Mouse (Mus musculus) hindbrain, embryonic 15.5 days (tissue): ENCODE results near the gene Tbc1d22a. TPM values are rescaled to one million over a fixed set of nuclear protein-coding genes. Genes with fewer than 3 reads are reported as not detected.
"Not testable (repeated sequence)": the region's sequence is repeated elsewhere in the genome, so short reads cannot be mapped to it uniquely, and the experiment has no call there.

Experiments
- ATAC-seq: fragments of 200-750 bp; cut with Nextera tagmentation; 2 replicates; pipeline ENCODE4 v1.8.0; 2017; ENCODE audit warnings: low read depth, moderate number of reproducible peaks, moderate TSS enrichment; ENCODE audit not compliant: low FRiP score
- H3K27ac ChIP-seq: fragments of 300-500 bp; sonication (generic); replicated peaks from 2 replicates; pipeline ENCODE4 v1.5.1; 2015; ENCODE audit warnings: mild to moderate bottlenecking, inconsistent platforms
- H3K27me3 ChIP-seq: fragments of 300-500 bp; sonication (generic); 2 replicates; pipeline ENCODE4 v1.6.1; 2015; ENCODE audit warnings: control low read depth, inconsistent platforms
- H3K36me3 ChIP-seq: fragments of 300-500 bp; sonication (generic); 2 replicates; pipeline ENCODE4 v1.6.1; 2015; ENCODE audit warnings: control low read depth, inconsistent platforms
- H3K4me1 ChIP-seq: fragments of 300-500 bp; sonication (generic); replicated peaks from 2 replicates; pipeline ENCODE4 v1.6.1; 2015; ENCODE audit warnings: control low read depth, inconsistent platforms
- H3K4me2 ChIP-seq: fragments of 300-500 bp; sonication (generic); 2 replicates; pipeline ENCODE4 v1.6.1; 2015; ENCODE audit warnings: moderate library complexity, mild to moderate bottlenecking, inconsistent platforms
- H3K4me3 ChIP-seq: fragments of 300-500 bp; sonication (generic); 2 replicates; pipeline ENCODE4 v1.5.1; 2015; ENCODE audit warnings: mild to moderate bottlenecking, inconsistent platforms
- H3K9ac ChIP-seq: fragments of 300-500 bp; sonication (generic); 2 replicates; pipeline ENCODE4 v1.6.1; 2015; ENCODE audit warnings: inconsistent platforms
- H3K9me3 ChIP-seq: fragments of 300-500 bp; sonication (generic); 2 replicates; pipeline ENCODE4 v1.6.1; 2016; ENCODE audit warnings: control low read depth, inconsistent platforms
- WGBS: fragments of 180-500 bp; shearing (Covaris S2); methylation state at CpG from one replicate; pipeline ENCODE4 v1.1.7; 2015; 5-methylcytosine and 5-hydroxymethylcytosine counted together
- polyA plus RNA-seq: library from polyadenylated mRNA; unstranded; fragments of >200 nt; fragmentation: Nextera tagmentation; extraction: Ambion mirVana; gene quantifications from 2 replicates; pipeline ENCODE4 v1.2.1, GENCODE M21; 2015

Gene Tbc1d22a
- polyA plus RNA-seq, 1 experiment from 2014 or later: 13.2 TPM

DNA sequence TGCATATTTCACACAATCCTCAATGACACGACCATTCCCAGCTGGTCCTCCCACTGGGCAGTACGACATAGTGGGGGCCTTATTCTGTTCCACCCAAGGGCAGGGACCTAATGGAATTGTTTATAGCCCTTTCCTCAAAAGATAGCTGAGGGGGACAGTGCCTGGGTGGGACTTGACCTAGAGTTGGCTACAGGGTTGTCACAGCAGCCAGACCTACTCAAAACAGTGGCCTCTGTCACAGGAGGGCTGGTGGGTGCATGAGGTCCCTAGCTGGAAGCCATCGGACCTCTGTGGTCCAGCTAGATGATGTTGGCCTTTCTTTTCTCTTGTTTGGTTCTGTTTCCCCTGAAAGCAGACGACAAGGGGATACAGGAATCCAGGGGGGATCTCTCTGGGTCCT, 14.8 kb upstream of the Tbc1d22a start:
- no peak overlapping the region for H3K4me3 ChIP-seq
- no peak overlapping the region for H3K4me2 ChIP-seq
- no peak overlapping the region for H3K9ac ChIP-seq
- H3K9me3 ChIP-seq: no peaks in the 10 kb centered on the region
- no peaks in the 10 kb centered on the region for H3K27me3 ChIP-seq
- WGBS: 73% methylated on average over 4 of the region's 4 CpGs
- H3K27ac ChIP-seq: no peak overlapping the region
- no peak for ATAC-seq
- H3K36me3 ChIP-seq: no peaks in the 10 kb centered on the region
- H3K4me1 ChIP-seq: no peaks in the 10 kb centered on the region

DNA sequence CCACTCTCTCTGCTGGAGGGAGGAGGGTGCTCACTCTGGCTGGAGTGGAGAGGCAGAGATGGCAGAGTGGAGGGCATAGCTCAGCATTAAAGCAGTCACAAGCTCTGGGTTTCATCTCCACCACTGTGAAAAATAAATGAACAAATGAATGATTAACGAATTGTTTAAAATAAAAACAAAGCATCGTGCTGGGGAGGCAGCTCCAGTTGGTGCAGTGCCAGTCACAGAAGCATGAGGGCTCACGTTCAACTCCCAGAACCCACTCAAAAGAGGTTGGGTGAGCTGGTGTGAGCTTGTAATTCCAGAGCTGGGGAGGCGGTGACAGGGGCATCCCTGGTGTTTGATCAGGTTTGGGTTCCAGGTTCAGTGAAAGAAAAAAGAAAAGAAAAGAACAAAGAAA, 14.1 kb upstream of the Tbc1d22a start:
- 46% methylated on average over 4 of the region's 4 CpGs for WGBS
- no peak overlapping the region for H3K27ac ChIP-seq
- no peak overlapping the region for H3K9ac ChIP-seq
- no peak for ATAC-seq
- no peak overlapping the region for H3K4me3 ChIP-seq
- H3K36me3 ChIP-seq: no peaks in the 10 kb centered on the region
- no peaks in the 10 kb centered on the region for H3K4me1 ChIP-seq
- H3K9me3 ChIP-seq: no peaks in the 10 kb centered on the region
- no peaks in the 10 kb centered on the region for H3K27me3 ChIP-seq
- no peak overlapping the region for H3K4me2 ChIP-seq

DNA sequence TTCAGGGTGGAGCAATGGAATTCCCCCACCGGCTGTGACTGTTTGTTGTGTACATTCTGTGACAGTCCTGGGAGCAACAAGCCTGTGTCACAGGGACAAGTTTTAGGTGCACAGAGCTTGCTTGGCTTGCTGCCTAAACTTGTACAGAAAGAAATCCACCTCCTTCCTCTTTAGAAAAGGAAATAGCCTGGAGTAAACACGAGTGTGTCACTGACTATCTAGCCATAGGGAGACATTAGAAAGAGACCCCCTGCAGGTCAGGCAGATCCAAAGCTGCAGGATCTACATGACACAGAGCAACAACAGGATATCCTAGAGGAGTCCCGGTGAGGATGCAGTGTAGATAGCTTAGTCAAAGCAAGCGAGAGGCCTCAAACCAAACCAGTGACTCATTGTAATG, 13.2 kb upstream of the Tbc1d22a start:
- no peaks in the 10 kb centered on the region for H3K27me3 ChIP-seq
- peak; percentile 42; the same call in 1 of the 2 replicates for ATAC-seq
- peak overlapping the region; percentile 40; the same call in 1 of the 2 replicates for H3K27ac ChIP-seq
- no peaks in the 10 kb centered on the region for H3K9me3 ChIP-seq
- H3K4me3 ChIP-seq: no peak overlapping the region
- H3K4me2 ChIP-seq: no peak overlapping the region
- WGBS: 27% methylated on average over 4 of the region's 4 CpGs
- H3K9ac ChIP-seq: no peak overlapping the region
- no peaks in the 10 kb centered on the region for H3K36me3 ChIP-seq
- no peaks in the 10 kb centered on the region for H3K4me1 ChIP-seq

DNA sequence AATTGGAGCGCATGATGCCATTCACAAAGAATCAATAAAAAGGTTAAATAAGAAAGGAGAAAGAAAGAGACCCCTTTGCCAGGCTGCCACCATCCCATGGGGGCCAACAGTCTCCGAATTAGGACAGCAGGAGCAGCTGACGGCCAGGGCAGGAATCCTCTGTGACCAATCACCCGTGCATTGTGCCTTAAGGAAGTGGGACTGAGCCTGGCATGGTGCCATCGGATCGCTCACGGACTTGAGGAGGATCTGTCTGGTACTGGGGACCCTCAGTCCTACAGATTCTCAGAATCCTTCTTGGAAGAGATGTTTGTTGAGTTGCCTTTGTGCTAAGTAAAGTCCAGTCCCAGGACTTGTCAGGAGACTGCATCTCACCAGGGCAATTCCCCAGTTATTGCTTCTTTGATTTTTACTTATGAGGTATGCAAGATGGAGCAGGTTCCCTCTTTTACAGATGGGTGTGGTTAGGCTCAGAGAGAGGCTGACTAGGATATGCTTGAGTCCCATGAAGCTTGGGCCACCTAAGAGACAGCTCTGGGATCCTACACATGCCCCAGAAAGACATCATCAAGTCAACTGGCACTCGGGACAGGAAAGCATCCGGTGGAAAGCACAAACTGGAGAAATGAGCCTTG, 12.4 kb upstream of the Tbc1d22a start:
- Histone ChIP-seq H3K27ac (peak overlapping the region; percentile 40; the same call in 1 of the 2 replicates), H3K4me2 (no peak overlapping the region), H3K9me3 (no peaks in the 10 kb centered on the region), H3K4me3 (no peak overlapping the region), H3K9ac (no peak overlapping the region), H3K36me3 (no peaks in the 10 kb centered on the region), H3K27me3 (no peaks in the 10 kb centered on the region), H3K4me1 (no peaks in the 10 kb centered on the region)
- 50% methylated on average over 9 of the region's 9 CpGs for WGBS
- ATAC-seq: no peak

DNA sequence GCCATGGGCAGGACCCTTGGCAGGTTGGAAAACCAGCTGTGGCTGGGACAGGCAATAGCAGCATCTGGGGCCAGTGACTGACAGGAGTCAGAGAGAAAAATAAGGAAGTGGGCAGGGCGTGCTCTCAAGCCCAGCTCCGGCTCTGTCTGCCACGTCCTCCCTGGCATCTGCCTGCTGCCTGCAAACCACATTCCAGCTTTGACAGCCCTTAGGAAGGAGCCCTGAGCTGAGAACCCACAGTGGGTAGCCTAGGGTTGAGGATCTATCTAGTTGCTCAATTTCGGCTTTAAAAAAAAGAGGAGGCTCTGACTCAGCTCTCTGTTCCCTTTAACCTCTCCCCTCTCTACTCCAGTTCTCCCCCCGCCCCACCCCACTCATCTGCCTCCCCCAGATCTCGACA, 11.6 kb upstream of the Tbc1d22a start:
- H3K9me3 ChIP-seq: no peaks in the 10 kb centered on the region
- no peak overlapping the region for H3K4me2 ChIP-seq
- H3K36me3 ChIP-seq: no peaks in the 10 kb centered on the region
- H3K4me1 ChIP-seq: no peaks in the 10 kb centered on the region
- ATAC-seq: no peak
- WGBS: 62% methylated on average over 6 of the region's 6 CpGs
- no peaks in the 10 kb centered on the region for H3K27me3 ChIP-seq
- no peak overlapping the region for H3K9ac ChIP-seq
- no peak overlapping the region for H3K4me3 ChIP-seq
- H3K27ac ChIP-seq: no peak overlapping the region

DNA sequence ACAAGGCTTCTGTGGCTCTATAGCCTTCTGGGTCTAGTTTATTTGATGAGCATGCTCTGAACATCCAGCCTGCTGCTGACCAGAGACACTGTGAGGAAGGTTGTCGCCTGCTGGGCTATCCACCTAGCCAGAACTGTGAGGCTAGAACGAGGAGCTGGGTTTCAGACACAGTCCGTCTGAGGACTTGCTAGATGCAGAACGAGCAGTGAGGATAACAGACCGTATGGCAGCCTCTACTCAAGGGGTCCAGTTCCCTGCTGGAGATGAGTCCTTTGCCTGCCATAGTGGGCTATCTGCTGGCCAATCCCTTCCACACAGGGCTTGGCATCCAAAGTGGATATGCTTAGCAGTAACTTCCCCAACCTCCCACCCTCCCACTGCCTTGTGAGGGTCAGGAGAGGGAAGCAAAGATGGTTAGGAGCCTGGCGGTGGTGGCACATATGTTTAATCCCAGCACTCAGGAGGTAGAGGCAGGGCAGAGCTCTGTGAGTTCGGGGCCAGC, 10.9 kb upstream of the Tbc1d22a start:
- no peak overlapping the region for H3K4me3 ChIP-seq
- H3K4me1 ChIP-seq: no peaks in the 10 kb centered on the region
- no peak for ATAC-seq
- 78% methylated on average over 7 of the region's 7 CpGs for WGBS
- no peak overlapping the region for H3K9ac ChIP-seq
- H3K4me2 ChIP-seq: no peak overlapping the region
- no peak overlapping the region for H3K27ac ChIP-seq
- H3K9me3 ChIP-seq: no peaks in the 10 kb centered on the region
- no peaks in the 10 kb centered on the region for H3K27me3 ChIP-seq
- H3K36me3 ChIP-seq: no peaks in the 10 kb centered on the region

DNA sequence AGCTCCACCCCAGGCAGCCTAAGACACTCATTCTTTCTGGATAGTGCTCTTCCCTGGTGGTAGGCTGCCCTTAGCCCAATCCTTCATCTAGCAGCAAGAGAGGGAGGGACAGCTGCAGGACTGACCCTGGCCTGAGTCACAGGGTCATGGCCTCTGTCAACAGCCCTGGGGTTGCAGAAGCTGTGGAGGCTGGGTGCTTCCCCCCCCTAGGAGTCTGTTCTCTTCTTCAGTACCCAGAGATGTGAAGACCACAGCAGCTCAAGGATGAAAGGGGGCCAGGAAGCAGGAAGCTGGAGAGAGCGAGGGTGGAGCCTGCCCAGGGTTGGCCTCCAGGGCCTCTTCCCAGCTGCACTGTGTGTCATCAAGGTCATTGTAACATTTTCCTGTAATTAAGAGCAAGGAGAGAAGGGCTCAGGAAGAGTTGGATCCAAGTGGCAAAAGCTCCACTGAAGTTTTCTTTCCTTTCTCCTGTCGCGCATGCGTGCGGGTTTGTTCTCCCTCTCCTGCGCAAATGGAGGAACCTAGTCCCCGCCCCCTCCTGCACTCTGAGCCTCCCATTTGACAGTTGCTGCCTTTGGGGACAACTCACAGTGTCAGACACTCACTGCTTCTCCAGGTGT, 10.2 kb upstream of the Tbc1d22a start:
- H3K27me3 ChIP-seq: no peaks in the 10 kb centered on the region
- H3K4me3 ChIP-seq: no peak overlapping the region
- H3K27ac ChIP-seq: no peak overlapping the region
- H3K9me3 ChIP-seq: no peaks in the 10 kb centered on the region
- no peak overlapping the region for H3K9ac ChIP-seq
- 66% methylated on average over 7 of the region's 7 CpGs for WGBS
- no peak overlapping the region for H3K4me2 ChIP-seq
- no peaks in the 10 kb centered on the region for H3K4me1 ChIP-seq
- H3K36me3 ChIP-seq: no peaks in the 10 kb centered on the region
- ATAC-seq: no peak

DNA sequence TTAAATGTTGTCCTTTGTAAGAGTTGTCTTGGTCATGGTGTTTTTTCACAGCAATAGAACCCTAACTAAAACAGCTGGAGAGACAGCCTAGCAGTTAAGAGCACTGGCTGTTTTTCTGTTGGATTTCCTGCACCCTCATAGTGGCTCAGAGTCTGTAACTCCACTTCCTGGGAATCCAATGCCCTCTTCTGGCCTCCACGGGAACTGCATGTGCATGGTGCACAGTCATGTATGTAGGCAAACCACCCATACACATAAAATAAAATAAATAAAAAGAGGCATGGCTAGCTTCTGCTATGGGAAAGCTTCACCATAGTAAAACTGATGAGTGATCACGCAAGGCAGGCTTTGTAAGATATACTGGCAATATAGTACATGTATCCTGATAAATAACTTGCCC, 9.0 kb upstream of the Tbc1d22a start:
- Histone ChIP-seq H3K27ac (no peak overlapping the region), H3K4me2 (no peak overlapping the region), H3K36me3 (no peaks in the 10 kb centered on the region), H3K27me3 (no peaks in the 10 kb centered on the region), H3K4me1 (no peaks in the 10 kb centered on the region; the same call in 1 of the 2 replicates), H3K9ac (no peak overlapping the region), H3K9me3 (no peaks in the 10 kb centered on the region), H3K4me3 (no peak overlapping the region)
- 44% methylated on average over 2 of the region's 2 CpGs for WGBS
- ATAC-seq: no peak

DNA sequence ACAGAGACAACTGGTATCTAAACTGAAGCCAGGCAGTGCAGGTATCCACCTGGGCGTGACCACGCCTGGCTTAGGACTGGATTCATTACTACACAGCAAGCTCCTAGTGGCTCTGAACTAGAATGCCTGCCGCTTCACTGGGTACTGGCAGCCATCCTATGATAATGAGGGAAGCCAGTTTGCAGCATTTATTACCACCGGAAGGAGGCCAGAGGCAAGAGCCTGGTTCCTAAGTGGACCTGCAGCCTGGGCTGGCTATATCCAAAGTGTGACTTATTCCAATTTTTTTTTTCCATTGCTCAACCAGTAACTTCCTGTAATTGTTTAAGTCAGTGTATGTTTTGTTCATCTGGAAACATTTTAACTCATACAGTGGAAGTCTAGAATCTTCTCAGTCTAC, 7.9 kb upstream of the Tbc1d22a start:
- no peak for ATAC-seq
- no peaks in the 10 kb centered on the region for H3K27me3 ChIP-seq
- no peak overlapping the region for H3K9ac ChIP-seq
- peaks cover 2% of the 10 kb centered on the region; the same call in 1 of the 2 replicates for H3K4me1 ChIP-seq
- H3K4me3 ChIP-seq: no peak overlapping the region
- 64% methylated on average over 4 of the region's 4 CpGs for WGBS
- H3K9me3 ChIP-seq: no peaks in the 10 kb centered on the region
- no peak overlapping the region for H3K27ac ChIP-seq
- H3K4me2 ChIP-seq: no peak overlapping the region
- H3K36me3 ChIP-seq: no peaks in the 10 kb centered on the region

DNA sequence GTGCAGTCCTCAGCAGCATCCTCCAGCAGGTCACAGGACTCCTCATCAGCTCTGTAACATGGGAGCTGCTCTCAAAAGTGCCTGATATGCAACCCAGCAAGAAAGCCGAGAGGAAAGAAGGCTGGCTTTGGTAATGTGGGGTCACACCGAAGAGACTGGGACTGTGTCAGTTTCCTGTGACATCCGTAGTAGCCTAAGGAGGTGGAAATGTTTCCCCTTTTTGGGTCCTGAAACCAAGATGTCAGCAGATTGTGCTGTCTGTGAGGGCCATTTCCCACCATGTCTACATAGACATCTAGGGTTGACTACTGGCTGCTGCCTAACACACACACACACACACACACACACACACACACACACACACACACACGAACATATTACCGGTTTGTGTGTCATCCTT, 2.1 kb upstream of the Tbc1d22a start:
- H3K4me2 ChIP-seq, ATAC-seq: not testable (repeated sequence)

DNA sequence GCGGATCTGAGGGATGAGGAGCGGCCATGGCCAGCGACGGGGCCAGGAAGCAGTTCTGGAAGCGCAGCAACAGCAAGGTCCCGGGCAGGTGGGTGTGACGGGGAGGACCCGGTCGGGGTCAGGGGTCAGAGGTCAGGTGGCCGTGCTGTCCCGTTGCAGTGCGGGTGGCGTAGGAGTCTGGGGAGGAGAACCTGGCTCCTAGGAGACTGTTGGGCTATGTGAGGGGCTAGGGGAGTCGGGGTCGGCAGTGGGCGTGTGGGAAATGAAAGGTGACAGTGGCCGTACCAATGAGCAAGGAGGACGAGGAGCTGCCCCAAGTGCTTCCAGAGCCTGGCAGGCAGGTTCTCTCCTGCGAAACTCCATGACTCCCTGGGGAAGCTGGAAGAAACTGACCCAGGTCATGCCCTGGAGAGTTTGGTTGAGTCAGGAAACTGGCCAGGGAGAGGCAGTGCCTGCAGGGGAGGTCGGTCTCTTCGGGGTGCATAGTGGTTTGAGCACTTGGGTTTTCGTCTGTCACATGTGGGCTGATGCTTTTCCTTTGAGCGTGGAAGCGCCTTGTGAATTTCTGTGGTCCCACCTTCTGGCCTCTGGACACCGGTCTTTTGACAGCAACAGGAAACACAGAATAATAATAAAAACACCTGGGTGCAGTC, 416 bp downstream of the Tbc1d22a start:
- no peaks in the 10 kb centered on the region for H3K36me3 ChIP-seq
- H3K4me1 ChIP-seq: peaks cover 30% of the 10 kb centered on the region
- no peaks in the 10 kb centered on the region for H3K9me3 ChIP-seq
- H3K27me3 ChIP-seq: no peaks in the 10 kb centered on the region
- H3K27ac ChIP-seq: peak overlapping the region; percentile 91
- peak overlapping the region; percentile 75 for H3K9ac ChIP-seq
- WGBS: 13% methylated on average over 25 of the region's 25 CpGs
- H3K4me3 ChIP-seq: peak overlapping the region; percentile 71
- no peak for ATAC-seq
- peak overlapping the region; percentile 94 for H3K4me2 ChIP-seq

More for the DNA sequence above, 2.1 kb upstream of the Tbc1d22a start:
- H3K4me3 ChIP-seq, H3K9ac ChIP-seq, H3K27me3 ChIP-seq, H3K9me3 ChIP-seq, H3K36me3 ChIP-seq, H3K27ac ChIP-seq: not testable (repeated sequence)
- 91% methylated on average over 5 of the region's 5 CpGs for WGBS
- H3K4me1 ChIP-seq: peaks cover 30% of the 10 kb centered on the region

DNA sequence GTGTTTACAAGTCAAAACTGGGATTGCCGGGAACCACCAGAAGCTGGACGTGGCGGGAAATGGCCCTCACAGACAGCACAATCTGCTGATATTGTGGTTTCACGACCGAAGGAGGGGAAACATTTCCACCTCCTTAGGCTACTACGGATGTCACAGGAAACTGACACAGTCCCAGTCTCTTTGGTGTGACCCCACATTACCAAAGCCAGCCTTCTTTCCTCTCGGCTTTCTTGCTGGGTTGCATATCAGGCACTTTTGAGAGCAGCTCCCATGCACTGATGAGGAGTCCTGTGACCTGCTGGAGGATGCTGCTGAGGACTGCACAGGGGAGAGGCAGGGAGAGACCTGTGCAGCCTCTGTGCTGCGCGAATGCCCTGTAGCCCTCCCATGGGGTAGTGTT, 2.4 kb downstream of the Tbc1d22a start:
- not testable (repeated sequence) for H3K4me2 ChIP-seq, H3K9me3 ChIP-seq, H3K9ac ChIP-seq, H3K27ac ChIP-seq, H3K4me3 ChIP-seq, H3K36me3 ChIP-seq, ATAC-seq, H3K27me3 ChIP-seq
- WGBS: 90% methylated on average over 9 of the region's 9 CpGs
- H3K4me1 ChIP-seq: peaks cover 25% of the 10 kb centered on the region
